In genomic region chr12:10482294-10483010, GRCm38 (mm10) we compare ENCODE assay signal across 16 mouse cellular contexts.
"Had no signal": no experiment of that assay in that cellular context is flagged by ENCODE, and none has a peak within 500 bp of the region (broad histone marks: within the 10 kb centered on the region; RNA-seq: fewer than 3 reads in every experiment).

No protein-coding gene starts in this region.

- H3K4me3 ChIP-seq: limb, embryonic 10.5 days; liver, embryonic 15.5 days; megakaryocyte, embryonic 14.5 days; stomach, embryonic 15.5 days had no signal

- H3K36me3 ChIP-seq: limb, embryonic 10.5 days; liver, embryonic 15.5 days; stomach, embryonic 15.5 days had no signal

- H3K9ac ChIP-seq: liver, embryonic 15.5 days; stomach, embryonic 15.5 days had no signal

- DNase-seq: kidney, adult 11 months; kidney, adult 9 months; kidney, postnatal 36 days; layer of hippocampus, adult 9-11 months; layer of hippocampus, postnatal 36 days; right cerebral cortex, postnatal 14 days; thymus, adult 2 months; thymus, postnatal 25 days had no signal

- H3K27me3 ChIP-seq: liver, embryonic 15.5 days; megakaryocyte, embryonic 14.5 days; stomach, embryonic 15.5 days had no signal

- H3K27ac ChIP-seq: kidney, postnatal 0 days; limb, embryonic 10.5 days; liver, embryonic 15.5 days; macrophage; stomach, embryonic 15.5 days had no signal

- H3K9me3 ChIP-seq: limb, embryonic 10.5 days; liver, embryonic 15.5 days; megakaryocyte, embryonic 14.5 days; stomach, embryonic 15.5 days had no signal

- H3K4me2 ChIP-seq: liver, embryonic 11.5 days; liver, embryonic 15.5 days; midbrain, embryonic 11.5 days; stomach, embryonic 15.5 days had no signal

- H3K4me1 ChIP-seq: limb, embryonic 10.5 days; liver, embryonic 15.5 days; megakaryocyte, embryonic 14.5 days; stomach, embryonic 15.5 days had no signal
